In genomic region chr13:23401683-23402527, GRCm38 (mm10) we compare ENCODE assay signal across 8 mouse cellular contexts. TPM values are rescaled to one million over a fixed set of nuclear protein-coding genes. Genes with fewer than 3 reads are reported as not detected.
A peak's percentile ranks its signal among the peaks of the same experiment; 100 is the strongest.
DNase-seq lines count a peak whose midpoint lies in the region; ATAC-seq lines count a peak whose summit lies in the region.

No protein-coding gene starts in this region.

- no peak overlapping the region for H3K27ac ChIP-seq in heart, embryonic 11.5 days (ENCODE audit: low read depth, low read length)
- no peak overlapping the region for H3K27ac ChIP-seq in kidney, embryonic 15.5 days
- peak overlapping the region; percentile 54 for H3K27ac ChIP-seq in liver, embryonic 12.5 days
- H3K27ac ChIP-seq in stomach, embryonic 16.5 days (ENCODE audit: low read length), result no peak overlapping the region

- peak; percentile 72 for DNase-seq in CD4-positive helper T cell, adult 2 months (ENCODE audit: low read depth, low spot score)
- peak; percentile 82 for DNase-seq in brain, adult 2 months (ENCODE audit: low read depth, low spot score)
- DNase-seq in naive thymus-derived CD4-positive, alpha-beta T cell, adult 2 months (ENCODE audit: low read depth), result peak; percentile 79

- WGBS in heart, embryonic 11.5 days (ENCODE audit: insufficient replicate concordance), result 3% methylated on average over 19 of the region's 19 CpGs
- 2% methylated on average over 19 of the region's 19 CpGs for WGBS in kidney, embryonic 15.5 days
- 1% methylated on average over 19 of the region's 19 CpGs for WGBS in liver, embryonic 12.5 days (ENCODE audit: insufficient replicate concordance)
- WGBS in stomach, embryonic 16.5 days, result 6% methylated on average over 19 of the region's 19 CpGs

- H3K9me3 ChIP-seq in heart, embryonic 11.5 days (replicated peaks; ENCODE audit: control insufficient read depth, low read length), result no peaks in the 10 kb centered on the region
- no peaks in the 10 kb centered on the region for H3K9me3 ChIP-seq in kidney, embryonic 15.5 days (replicated peaks)
- H3K9me3 ChIP-seq in liver, embryonic 12.5 days (replicated peaks), result no peaks in the 10 kb centered on the region
- H3K9me3 ChIP-seq in stomach, embryonic 16.5 days (replicated peaks; ENCODE audit: control insufficient read depth, low read length), result peaks cover 5% of the 10 kb centered on the region; the same call in 1 of the 2 replicates

- no peaks in the 10 kb centered on the region for H3K4me1 ChIP-seq in heart, embryonic 11.5 days (ENCODE audit: control insufficient read depth, insufficient read depth, low read length)
- peaks cover 10% of the 10 kb centered on the region for H3K4me1 ChIP-seq in kidney, embryonic 15.5 days
- H3K4me1 ChIP-seq in liver, embryonic 12.5 days, result peaks cover 23% of the 10 kb centered on the region
- H3K4me1 ChIP-seq in stomach, embryonic 16.5 days (ENCODE audit: control insufficient read depth, insufficient read depth, low read length), result no peaks in the 10 kb centered on the region

- peak; percentile 91 for ATAC-seq in erythroblast, adult 5-6 weeks (replicated peaks; ENCODE audit: low FRiP score, poor library complexity, severe bottlenecking)
- peak; percentile 73 for ATAC-seq in heart, embryonic 11.5 days (replicated peaks; ENCODE audit: insufficient number of reproducible peaks, low FRiP score, low TSS enrichment)
- peak; percentile 90 for ATAC-seq in kidney, embryonic 15.5 days (replicated peaks; ENCODE audit: low FRiP score)
- peak; percentile 70 for ATAC-seq in liver, embryonic 12.5 days
- no peak for ATAC-seq in stomach, embryonic 16.5 days (ENCODE audit: insufficient read depth, low FRiP score)

- peak overlapping the region; percentile 63; the same call in 1 of the 2 replicates for H3K9ac ChIP-seq in heart, embryonic 11.5 days (ENCODE audit: low read depth, low read length)
- H3K9ac ChIP-seq in kidney, embryonic 15.5 days, result peak overlapping the region; percentile 12; the same call in 1 of the 2 replicates
- peak overlapping the region; percentile 69 for H3K9ac ChIP-seq in liver, embryonic 12.5 days
- peak overlapping the region; percentile 70 for H3K9ac ChIP-seq in stomach, embryonic 16.5 days (ENCODE audit: low read length)

- peak overlapping the region; percentile 44 for H3K4me3 ChIP-seq in heart, embryonic 11.5 days (ENCODE audit: low read depth, low read length)
- peak overlapping the region; percentile 44 for H3K4me3 ChIP-seq in kidney, embryonic 15.5 days (replicated peaks)
- peak overlapping the region; percentile 64 for H3K4me3 ChIP-seq in liver, embryonic 12.5 days
- H3K4me3 ChIP-seq in stomach, embryonic 16.5 days (replicated peaks; ENCODE audit: low read length), result peak overlapping the region; percentile 45

- H3K36me3 ChIP-seq in heart, embryonic 11.5 days (ENCODE audit: control insufficient read depth, insufficient read depth, low read length), result no peaks in the 10 kb centered on the region
- no peaks in the 10 kb centered on the region for H3K36me3 ChIP-seq in kidney, embryonic 15.5 days
- no peaks in the 10 kb centered on the region for H3K36me3 ChIP-seq in liver, embryonic 12.5 days
- no peaks in the 10 kb centered on the region for H3K36me3 ChIP-seq in stomach, embryonic 16.5 days (ENCODE audit: control insufficient read depth, insufficient read depth, low read length)

- peak overlapping the region; percentile 74 for H3K4me2 ChIP-seq in heart, embryonic 11.5 days
- H3K4me2 ChIP-seq in kidney, embryonic 15.5 days, result peak overlapping the region; percentile 68
- peak overlapping the region; percentile 94 for H3K4me2 ChIP-seq in liver, embryonic 12.5 days
- peak overlapping the region; percentile 66 for H3K4me2 ChIP-seq in stomach, embryonic 16.5 days (ENCODE audit: low read depth, low read length)

- H3K27me3 ChIP-seq in heart, embryonic 11.5 days (ENCODE audit: control insufficient read depth, insufficient read depth, low read length), result peaks cover 3% of the 10 kb centered on the region; the same call in 1 of the 2 replicates
- peaks cover 43% of the 10 kb centered on the region for H3K27me3 ChIP-seq in kidney, embryonic 15.5 days
- H3K27me3 ChIP-seq in liver, embryonic 12.5 days (replicated peaks), result peaks cover 19% of the 10 kb centered on the region
- H3K27me3 ChIP-seq in stomach, embryonic 16.5 days (ENCODE audit: control insufficient read depth, insufficient read depth, low read length), result peaks cover 8% of the 10 kb centered on the region

RNA-seq across cellular contexts. Expression of gene Abt1, which starts 21.8 kb away (rescaled TPM):
- 1.7 and 1.9 TPM in 2 replicates for total RNA-seq in erythroblast, adult 5-6 weeks (2015; ENCODE audit: low replicate concordance)
- total RNA-seq in erythroblast, adult 5-6 weeks (2017; ENCODE audit: low replicate concordance), result 1.4 and 1.7 TPM in 2 replicates
- 8.9 and 9.8 TPM in 2 replicates for polyA plus RNA-seq in heart, embryonic 11.5 days (2014; fragmentation: Nextera tagmentation; extraction: Ambion mirVana)
- 13.5 and 13.7 TPM in 2 replicates for polyA plus RNA-seq in kidney, embryonic 15.5 days (2015; fragmentation: Nextera tagmentation; extraction: Ambion mirVana)
- polyA plus RNA-seq in liver, embryonic 12.5 days (2016; fragmentation: Nextera tagmentation; extraction: Ambion mirVana), result 8.8 and 9.6 TPM in 2 replicates
- polyA plus RNA-seq in stomach, embryonic 16.5 days (2015; fragmentation: Nextera tagmentation; extraction: Ambion mirVana), result 10.3 and 11.4 TPM in 2 replicates

RNA-seq across cellular contexts. Expression of gene Zfp322a, which starts 32.9 kb away (rescaled TPM):
- 10.4 and 10.8 TPM in 2 replicates for total RNA-seq in erythroblast, adult 5-6 weeks (2015; ENCODE audit: low replicate concordance)
- total RNA-seq in erythroblast, adult 5-6 weeks (2017; ENCODE audit: low replicate concordance), result 10.9 and 11.2 TPM in 2 replicates
- 43.4 and 43.7 TPM in 2 replicates for polyA plus RNA-seq in heart, embryonic 11.5 days (2014; fragmentation: Nextera tagmentation; extraction: Ambion mirVana)
- 48.8 and 48.9 TPM in 2 replicates for polyA plus RNA-seq in kidney, embryonic 15.5 days (2015; fragmentation: Nextera tagmentation; extraction: Ambion mirVana)
- polyA plus RNA-seq in liver, embryonic 12.5 days (2016; fragmentation: Nextera tagmentation; extraction: Ambion mirVana), result 19.5 and 21.6 TPM in 2 replicates
- 36.9 and 38.3 TPM in 2 replicates for polyA plus RNA-seq in stomach, embryonic 16.5 days (2015; fragmentation: Nextera tagmentation; extraction: Ambion mirVana)

Comparison
In these comparisons a context has a peak if more than half of its experiments do, and no peak if none do; other contexts are left out.
1. H3K9ac ChIP-seq: peak in every context shown above with its lines; median percentile 70 in stomach, embryonic 16.5 days; 69 in liver, embryonic 12.5 days; 63 in heart, embryonic 11.5 days; 12 in kidney, embryonic 15.5 days.